Comparison of ENCODE assay signal across 8 mouse cellular contexts in the genomic region with DNA sequence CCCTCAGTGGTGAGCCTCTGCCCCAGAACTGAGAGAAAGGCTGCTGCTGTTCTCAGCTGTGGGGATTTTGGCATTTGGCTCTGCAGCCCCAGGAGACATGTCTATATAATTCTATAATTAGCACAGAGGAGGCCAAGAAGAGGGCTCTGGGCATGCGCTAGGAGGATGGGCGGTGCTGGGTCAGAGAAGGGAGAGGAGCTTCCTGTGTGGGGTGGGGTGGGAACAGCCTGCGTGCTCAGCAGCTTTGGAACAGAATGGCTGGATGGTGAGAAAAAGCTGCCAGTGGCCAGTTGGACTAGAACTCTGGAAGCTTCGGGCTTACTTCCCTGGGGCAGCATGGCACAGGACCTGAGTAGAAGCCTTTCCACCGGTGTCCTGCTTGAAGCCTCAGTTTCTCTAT. TPM values are rescaled to one million over a fixed set of nuclear protein-coding genes. Genes with fewer than 3 reads are reported as not detected.
A peak's percentile ranks its signal among the peaks of the same experiment; 100 is the strongest.
DNase-seq lines count a peak whose midpoint lies in the region; ATAC-seq lines count a peak whose summit lies in the region.

No protein-coding gene starts in this region.

- H3K4me2 ChIP-seq in limb, embryonic 12.5 days: no peak overlapping the region
- peak overlapping the region; percentile 33 for H3K4me2 ChIP-seq in heart, embryonic 12.5 days
- no peak overlapping the region for H3K4me2 ChIP-seq in forebrain, embryonic 15.5 days (replicated peaks)

- peak; percentile 47; the same call in 1 of the 2 replicates for ATAC-seq in limb, embryonic 12.5 days (ENCODE audit: insufficient number of reproducible peaks, insufficient read depth, low FRiP score, low TSS enrichment, low read depth)
- peak; percentile 78 for ATAC-seq in heart, embryonic 12.5 days (ENCODE audit: insufficient number of reproducible peaks, low FRiP score)
- peak; percentile 80 for ATAC-seq in megakaryocyte-erythroid progenitor cell, adult 5-6 weeks (replicated peaks; ENCODE audit: low FRiP score, low TSS enrichment, poor library complexity, severe bottlenecking)
- no peak for ATAC-seq in forebrain, embryonic 15.5 days (replicated peaks)

- no peak overlapping the region for H3K27ac ChIP-seq in limb, embryonic 12.5 days
- no peak overlapping the region for H3K27ac ChIP-seq in limb, embryonic 10.5 days
- peak overlapping the region; percentile 72 for H3K27ac ChIP-seq in heart, embryonic 12.5 days (ENCODE audit: poor library complexity, severe bottlenecking)
- H3K27ac ChIP-seq in forebrain, embryonic 15.5 days (replicated peaks): no peak overlapping the region

- H3K36me3 ChIP-seq in limb, embryonic 12.5 days: no peaks in the 10 kb centered on the region
- H3K36me3 ChIP-seq in limb, embryonic 10.5 days: no peaks in the 10 kb centered on the region
- H3K36me3 ChIP-seq in heart, embryonic 12.5 days: no peaks in the 10 kb centered on the region
- H3K36me3 ChIP-seq in forebrain, embryonic 15.5 days: no peaks in the 10 kb centered on the region

- DNase-seq in limb, embryonic 10.5 days (ENCODE audit: low spot score): no peak
- peak; percentile 79 for DNase-seq in adrenal gland, postnatal 14 days
- DNase-seq in kidney, postnatal 25 days: peak; percentile 77 to 87
- peak; percentile 68 for DNase-seq in thymus, postnatal 14 days

- no peak overlapping the region for H3K4me3 ChIP-seq in limb, embryonic 12.5 days (replicated peaks)
- H3K4me3 ChIP-seq in limb, embryonic 10.5 days: no peak overlapping the region
- H3K4me3 ChIP-seq in heart, embryonic 12.5 days: no peak overlapping the region
- H3K4me3 ChIP-seq in forebrain, embryonic 15.5 days: no peak overlapping the region

- H3K9ac ChIP-seq in limb, embryonic 12.5 days (replicated peaks): no peak overlapping the region
- no peak overlapping the region for H3K9ac ChIP-seq in heart, embryonic 12.5 days
- no peak overlapping the region for H3K9ac ChIP-seq in forebrain, embryonic 15.5 days (replicated peaks)

- H3K27me3 ChIP-seq in limb, embryonic 12.5 days: no peaks in the 10 kb centered on the region
- no peaks in the 10 kb centered on the region for H3K27me3 ChIP-seq in limb, embryonic 10.5 days (ENCODE audit: low read depth, poor library complexity, severe bottlenecking)
- no peaks in the 10 kb centered on the region for H3K27me3 ChIP-seq in heart, embryonic 12.5 days (replicated peaks)
- H3K27me3 ChIP-seq in forebrain, embryonic 15.5 days: no peaks in the 10 kb centered on the region

- WGBS in limb, embryonic 12.5 days: 68% methylated on average over 5 of the region's 5 CpGs
- WGBS in limb, embryonic 10.5 days: 82% methylated on average over 5 of the region's 5 CpGs
- WGBS in heart, embryonic 12.5 days: 37% methylated on average over 5 of the region's 5 CpGs
- WGBS in forebrain, embryonic 15.5 days: 74% methylated on average over 5 of the region's 5 CpGs

- no peaks in the 10 kb centered on the region for H3K9me3 ChIP-seq in limb, embryonic 12.5 days
- H3K9me3 ChIP-seq in limb, embryonic 10.5 days (replicated peaks): no peaks in the 10 kb centered on the region
- no peaks in the 10 kb centered on the region for H3K9me3 ChIP-seq in heart, embryonic 12.5 days (replicated peaks)
- no peaks in the 10 kb centered on the region for H3K9me3 ChIP-seq in forebrain, embryonic 15.5 days

- H3K4me1 ChIP-seq in limb, embryonic 12.5 days (replicated peaks): peaks cover 10% of the 10 kb centered on the region
- H3K4me1 ChIP-seq in limb, embryonic 10.5 days: peaks cover 20% of the 10 kb centered on the region
- peaks cover 34% of the 10 kb centered on the region for H3K4me1 ChIP-seq in heart, embryonic 12.5 days (replicated peaks)
- peaks cover 3% of the 10 kb centered on the region; the same call in 1 of the 2 replicates for H3K4me1 ChIP-seq in forebrain, embryonic 15.5 days

RNA-seq across cellular contexts. Expression of a gene that starts 12.6 kb away (rescaled TPM):
- 114 and 121 TPM in 2 replicates for polyA plus RNA-seq in limb, embryonic 12.5 days (2016; fragmentation: Nextera tagmentation; extraction: Ambion mirVana)
- 87.5 and 98.0 TPM in 2 replicates for polyA plus RNA-seq in limb, embryonic 10.5 days (2016; fragmentation: Nextera tagmentation; extraction: Ambion mirVana)
- 99.9 and 115 TPM in 2 replicates for total RNA-seq in adrenal gland, postnatal 14 days (2021)
- polyA plus RNA-seq in heart, embryonic 12.5 days (2016; fragmentation: Nextera tagmentation; extraction: Ambion mirVana): 113 and 117 TPM in 2 replicates
- total RNA-seq in megakaryocyte-erythroid progenitor cell, adult 5-6 weeks (2014; fragmentation: Nextera tagmentation): 35.3 and 58.3 TPM in 2 replicates
- 28.3 and 36.1 TPM in 2 replicates for total RNA-seq in megakaryocyte-erythroid progenitor cell, adult 5-6 weeks (2017)
- polyA plus RNA-seq in forebrain, embryonic 15.5 days (2015; fragmentation: Nextera tagmentation; extraction: Ambion mirVana): 430 and 440 TPM in 2 replicates

RNA-seq across cellular contexts. Expression of a gene that starts 33.0 kb away (rescaled TPM):
- polyA plus RNA-seq in limb, embryonic 12.5 days (2016; fragmentation: Nextera tagmentation; extraction: Ambion mirVana): 59.3 and 63.8 TPM in 2 replicates
- polyA plus RNA-seq in limb, embryonic 10.5 days (2016; fragmentation: Nextera tagmentation; extraction: Ambion mirVana): 57.4 and 64.8 TPM in 2 replicates
- 72.5 and 73.3 TPM in 2 replicates for total RNA-seq in adrenal gland, postnatal 14 days (2021)
- polyA plus RNA-seq in heart, embryonic 12.5 days (2016; fragmentation: Nextera tagmentation; extraction: Ambion mirVana): 46.6 and 48.8 TPM in 2 replicates
- total RNA-seq in megakaryocyte-erythroid progenitor cell, adult 5-6 weeks (2014; fragmentation: Nextera tagmentation): 62.7 and 67.7 TPM in 2 replicates
- 55.5 and 56.4 TPM in 2 replicates for total RNA-seq in megakaryocyte-erythroid progenitor cell, adult 5-6 weeks (2017)
- 48.2 and 48.7 TPM in 2 replicates for polyA plus RNA-seq in forebrain, embryonic 15.5 days (2015; fragmentation: Nextera tagmentation; extraction: Ambion mirVana)

RNA-seq across cellular contexts. Expression of a gene that starts 33.0 kb away (rescaled TPM):
- polyA plus RNA-seq in limb, embryonic 12.5 days (2016; fragmentation: Nextera tagmentation; extraction: Ambion mirVana): 60.5 and 60.9 TPM in 2 replicates
- polyA plus RNA-seq in limb, embryonic 10.5 days (2016; fragmentation: Nextera tagmentation; extraction: Ambion mirVana): 52.6 and 52.9 TPM in 2 replicates
- 32.5 and 34.6 TPM in 2 replicates for total RNA-seq in adrenal gland, postnatal 14 days (2021)
- polyA plus RNA-seq in heart, embryonic 12.5 days (2016; fragmentation: Nextera tagmentation; extraction: Ambion mirVana): 40.2 and 41.3 TPM in 2 replicates
- total RNA-seq in megakaryocyte-erythroid progenitor cell, adult 5-6 weeks (2014; fragmentation: Nextera tagmentation): 27.7 and 28.9 TPM in 2 replicates
- 33.0 and 52.3 TPM in 2 replicates for total RNA-seq in megakaryocyte-erythroid progenitor cell, adult 5-6 weeks (2017)
- 65.1 and 69.1 TPM in 2 replicates for polyA plus RNA-seq in forebrain, embryonic 15.5 days (2015; fragmentation: Nextera tagmentation; extraction: Ambion mirVana)
